Mouse (Mus musculus): ENCODE data around the gene Atp6v1g1.

- TF ChIP-seq POLR2A (IDR thresholded peaks at IDR 0.05; ENCODE audit: insufficient read depth, low read length): no peak
- TF ChIP-seq CTCF (IDR thresholded peaks at IDR 0.05; ENCODE audit: low read depth, low read length): no peak
These were observed 652 bp upstream of the Atp6v1g1 start for GRCm38 (mm10) chr4:63543746-63544493.
